In genomic region chr6:43531996-43532395, GRCm38 (mm10) we compare ENCODE assay signal across 27 mouse cellular contexts.
"Had no signal": no experiment of that assay in that cellular context is flagged by ENCODE, and none has a peak within 500 bp of the region (broad histone marks: within the 10 kb centered on the region; RNA-seq: fewer than 3 reads in every experiment).

No protein-coding gene starts in this region.

- H3K9ac ChIP-seq: embryonic facial prominence, embryonic 12.5 days; embryonic facial prominence, embryonic 13.5 days; embryonic facial prominence, embryonic 15.5 days; forebrain, embryonic 12.5 days; forebrain, embryonic 13.5 days; forebrain, embryonic 15.5 days; forebrain, postnatal 0 days had no signal

- H3K4me3 ChIP-seq: embryonic facial prominence, embryonic 10.5 days; embryonic facial prominence, embryonic 12.5 days; embryonic facial prominence, embryonic 13.5 days; embryonic facial prominence, embryonic 15.5 days; erythroblast, embryonic 14.5 days; forebrain, embryonic 10.5 days; forebrain, embryonic 12.5 days; forebrain, embryonic 13.5 days; forebrain, embryonic 15.5 days; gastrocnemius, adult 2 months; heart, adult 2 months had no signal

- H3K4me2 ChIP-seq: embryonic facial prominence, embryonic 12.5 days; embryonic facial prominence, embryonic 13.5 days; embryonic facial prominence, embryonic 15.5 days; forebrain, embryonic 12.5 days; forebrain, embryonic 13.5 days; forebrain, embryonic 15.5 days had no signal

- H3K9me3 ChIP-seq: embryonic facial prominence, embryonic 10.5 days; embryonic facial prominence, embryonic 12.5 days; embryonic facial prominence, embryonic 13.5 days; embryonic facial prominence, embryonic 15.5 days; forebrain, embryonic 10.5 days; forebrain, embryonic 12.5 days; forebrain, embryonic 13.5 days; forebrain, embryonic 15.5 days had no signal

- H3K27ac ChIP-seq: embryonic facial prominence, embryonic 10.5 days; embryonic facial prominence, embryonic 12.5 days; embryonic facial prominence, embryonic 13.5 days; embryonic facial prominence, embryonic 15.5 days; forebrain, embryonic 10.5 days; forebrain, embryonic 12.5 days; forebrain, embryonic 13.5 days; forebrain, embryonic 15.5 days; gastrocnemius, adult 2 months; heart, adult 2 months had no signal

- DNase-seq: cerebellum, adult 9-10 months; cerebellum, adult 9-11 months; cerebellum, postnatal 10 days; cerebellum, postnatal 14 days; cerebellum, postnatal 25 days; cerebellum, postnatal 36 days; embryo, embryonic 11 days; forebrain, postnatal 0 days; gastrocnemius, adult 2 months; gastrocnemius, postnatal 10 days; gastrocnemius, postnatal 14 days; gastrocnemius, postnatal 25 days; gastrocnemius, postnatal 36 days; heart, adult 11 months; heart, adult 18-20 months; heart, adult 2 months had no signal

- H3K27me3 ChIP-seq: embryonic facial prominence, embryonic 12.5 days; embryonic facial prominence, embryonic 13.5 days; embryonic facial prominence, embryonic 15.5 days; forebrain, embryonic 12.5 days; forebrain, embryonic 13.5 days; forebrain, embryonic 15.5 days had no signal

- ATAC-seq: forebrain, embryonic 13.5 days; forebrain, embryonic 14.5 days; forebrain, embryonic 15.5 days; forebrain, embryonic 16.5 days; forebrain, postnatal 0 days had no signal

- H3K36me3 ChIP-seq: embryonic facial prominence, embryonic 10.5 days; embryonic facial prominence, embryonic 12.5 days; embryonic facial prominence, embryonic 13.5 days; embryonic facial prominence, embryonic 15.5 days; forebrain, embryonic 10.5 days; forebrain, embryonic 12.5 days; forebrain, embryonic 15.5 days had no signal

- H3K4me1 ChIP-seq: embryonic facial prominence, embryonic 10.5 days; embryonic facial prominence, embryonic 12.5 days; embryonic facial prominence, embryonic 13.5 days; embryonic facial prominence, embryonic 15.5 days; forebrain, embryonic 10.5 days; forebrain, embryonic 12.5 days; forebrain, embryonic 13.5 days; forebrain, embryonic 15.5 days had no signal
